Mouse (Mus musculus) heart, embryonic 13.5 days (tissue): ENCODE measurements around the gene Timm10. TPM values are rescaled to one million over a fixed set of nuclear protein-coding genes. Genes with fewer than 3 reads are reported as not detected.

Experiments used
- ATAC-seq: fragments of 200-750 bp; cut with Nextera tagmentation; 2 replicates; pipeline ENCODE4 v1.8.0; 2017; ENCODE audit warnings: moderate TSS enrichment; ENCODE audit not compliant: insufficient number of reproducible peaks, low FRiP score, low TSS enrichment; ENCODE audit errors: extremely low read depth
- H3K27ac ChIP-seq: fragments of 300-500 bp; sonication (generic); replicated peaks from 2 replicates; pipeline ENCODE4 v1.5.1; 2015; ENCODE audit warnings: moderate library complexity, mild to moderate bottlenecking, inconsistent platforms
- H3K27me3 ChIP-seq: fragments of 300-500 bp; sonication (generic); replicated peaks from 2 replicates; pipeline ENCODE4 v1.6.1; 2015; ENCODE audit warnings: mild to moderate bottlenecking, inconsistent platforms
- H3K36me3 ChIP-seq: fragments of 300-500 bp; sonication (generic); 2 replicates; pipeline ENCODE4 v1.6.1; 2015; ENCODE audit warnings: mild to moderate bottlenecking, inconsistent platforms
- H3K4me1 ChIP-seq: fragments of 300-500 bp; sonication (generic); 2 replicates; pipeline ENCODE4 v1.6.1; 2015; ENCODE audit warnings: inconsistent platforms
- H3K4me2 ChIP-seq: fragments of 300-500 bp; sonication (generic); 2 replicates; pipeline ENCODE4 v1.6.1; 2015; ENCODE audit warnings: inconsistent platforms, mild to moderate bottlenecking, moderate library complexity
- H3K4me3 ChIP-seq: fragments of 300-500 bp; sonication (generic); 2 replicates; pipeline ENCODE4 v1.5.1; 2015; ENCODE audit warnings: moderate library complexity, mild to moderate bottlenecking, inconsistent platforms
- H3K9ac ChIP-seq: fragments of 300-500 bp; sonication (generic); 2 replicates; pipeline ENCODE4 v1.6.1; 2015; ENCODE audit warnings: inconsistent platforms, mild to moderate bottlenecking, moderate library complexity
- H3K9me3 ChIP-seq: fragments of 300-500 bp; sonication (generic); 2 replicates; pipeline ENCODE4 v1.6.1; 2016; ENCODE audit warnings: inconsistent platforms
- WGBS: fragments of 180-500 bp; shearing (Covaris S2); methylation state at CpG from one replicate; pipeline ENCODE4 v1.1.7; 2015; ENCODE audit warnings: mixed read lengths; 5-methylcytosine and 5-hydroxymethylcytosine counted together
- polyA plus RNA-seq: library from polyadenylated mRNA; unstranded; fragments of >200 nt; fragmentation: Nextera tagmentation; extraction: Ambion mirVana; gene quantifications from 2 replicates; pipeline ENCODE4 v1.2.1, GENCODE M21; 2015

Gene Timm10
- polyA plus RNA-seq, 1 experiment from 2014 or later = 72.3 TPM

GRCm38 (mm10) chr2:84840016-84840747 lies 13.4 kb downstream of the Timm10 start:
- Histone ChIP-seq H3K27me3 (peaks cover 26% of the 10 kb centered on the region; the same call in 1 of the 2 replicates), H3K4me1 (peaks cover 58% of the 10 kb centered on the region), H3K36me3 (0 out of 2 replicates have a peak, but pooled peaks cover 4% of the 10 kb centered on the region), H3K27ac (peak overlapping the region; percentile 94), H3K4me2 (peak overlapping the region; percentile 79), H3K9me3 (no peaks in the 10 kb centered on the region), H3K9ac (peak overlapping the region; percentile 89), H3K4me3 (peak overlapping the region; percentile 74)
- under 1% methylated on average over 54 of the region's 54 CpGs for WGBS
- peak; percentile 70 for ATAC-seq

- H3K36me3 ChIP-seq = peaks cover 11% of the 10 kb centered on the region; the same call in 1 of the 2 replicates
- H3K4me3 ChIP-seq = peak overlapping the region; percentile 74
- H3K27me3 ChIP-seq = peaks cover 21% of the 10 kb centered on the region; the same call in 1 of the 2 replicates
- no peak for ATAC-seq
- peak overlapping the region; percentile 79 for H3K4me2 ChIP-seq
- WGBS = 5% methylated on average over 17 of the region's 17 CpGs
- peak overlapping the region; percentile 89 for H3K9ac ChIP-seq
- H3K27ac ChIP-seq = peak overlapping the region; percentile 94
- peaks cover 66% of the 10 kb centered on the region for H3K4me1 ChIP-seq
- no peaks in the 10 kb centered on the region for H3K9me3 ChIP-seq
Observed at GRCm38 (mm10) chr2:84840748-84841563, 14.2 kb downstream of the Timm10 start.

GRCm38 (mm10) chr2:84841905-84842304 lies 15.1 kb downstream of the Timm10 start:
- Histone ChIP-seq H3K36me3 (peaks cover 20% of the 10 kb centered on the region), H3K27ac (peak overlapping the region; percentile 25; the same call in 1 of the 2 replicates), H3K9ac (peak overlapping the region; percentile 89), H3K4me1 (peaks cover 67% of the 10 kb centered on the region), H3K9me3 (no peaks in the 10 kb centered on the region), H3K27me3 (peaks cover 15% of the 10 kb centered on the region; the same call in 1 of the 2 replicates), H3K4me2 (peak overlapping the region; percentile 79), H3K4me3 (peak overlapping the region; percentile 74)
- ATAC-seq = no peak

- no peak overlapping the region for H3K27ac ChIP-seq
- no peaks in the 10 kb centered on the region for H3K27me3 ChIP-seq
- no peak overlapping the region for H3K9ac ChIP-seq
- H3K4me3 ChIP-seq = no peak overlapping the region
- 69% methylated on average over 6 of the region's 6 CpGs for WGBS
- H3K9me3 ChIP-seq = no peaks in the 10 kb centered on the region
- H3K4me2 ChIP-seq = peak overlapping the region; percentile 32; the same call in 1 of the 2 replicates
- H3K4me1 ChIP-seq = peaks cover 64% of the 10 kb centered on the region
- H3K36me3 ChIP-seq = peaks cover 37% of the 10 kb centered on the region
- ATAC-seq = no peak
Observed at GRCm38 (mm10) chr2:84843654-84844053, 16.9 kb downstream of the Timm10 start.

GRCm38 (mm10) chr2:84845226-84845625 lies 18.4 kb downstream of the Timm10 start:
- Histone ChIP-seq H3K4me3 (no peak overlapping the region), H3K4me1 (peaks cover 73% of the 10 kb centered on the region), H3K4me2 (no peak overlapping the region), H3K36me3 (peaks cover 53% of the 10 kb centered on the region), H3K27me3 (no peaks in the 10 kb centered on the region), H3K27ac (peak overlapping the region; percentile 42; the same call in 1 of the 2 replicates), H3K9ac (0 out of 2 replicates have a peak overlapping the region, but pooled peaks have one; percentile 14), H3K9me3 (no peaks in the 10 kb centered on the region)
- ATAC-seq = no peak
- WGBS = 13% methylated on average over 1 of the region's 1 CpGs

GRCm38 (mm10) chr2:84850407-84851129 lies 23.8 kb downstream of the Timm10 start:
- Histone ChIP-seq H3K27ac (no peak overlapping the region), H3K4me3 (no peak overlapping the region), H3K27me3 (no peaks in the 10 kb centered on the region), H3K36me3 (peaks cover 91% of the 10 kb centered on the region), H3K9me3 (no peaks in the 10 kb centered on the region), H3K9ac (peak overlapping the region; percentile 17), H3K4me2 (peak overlapping the region; percentile 58), H3K4me1 (peaks cover 40% of the 10 kb centered on the region)
- WGBS = 57% methylated on average over 7 of the region's 7 CpGs
- no peak for ATAC-seq

GRCm38 (mm10) chr2:84851130-84852040 lies 24.6 kb downstream of the Timm10 start:
- Histone ChIP-seq H3K36me3 (peaks cover 89% of the 10 kb centered on the region), H3K4me2 (peak overlapping the region; percentile 58), H3K4me1 (peaks cover 36% of the 10 kb centered on the region), H3K27me3 (no peaks in the 10 kb centered on the region), H3K9ac (peak overlapping the region; percentile 17), H3K9me3 (no peaks in the 10 kb centered on the region), H3K27ac (no peak overlapping the region), H3K4me3 (no peak overlapping the region)
- ATAC-seq = no peak; the same call in 1 of the 2 replicates
- 30% methylated on average over 23 of the region's 23 CpGs for WGBS

- Histone ChIP-seq H3K9ac (no peak overlapping the region), H3K27ac (no peak overlapping the region), H3K4me2 (no peak overlapping the region), H3K9me3 (no peaks in the 10 kb centered on the region), H3K27me3 (no peaks in the 10 kb centered on the region), H3K36me3 (peaks cover 87% of the 10 kb centered on the region), H3K4me3 (no peak overlapping the region), H3K4me1 (peaks cover 9% of the 10 kb centered on the region)
- 76% methylated on average over 2 of the region's 2 CpGs for WGBS
- peak; percentile 40; the same call in 1 of the 2 replicates for ATAC-seq
Observed at GRCm38 (mm10) chr2:84855732-84856131, 28.9 kb downstream of the Timm10 start.

GRCm38 (mm10) chr2:84858551-84858950 lies 31.8 kb downstream of the Timm10 start:
- Histone ChIP-seq H3K27ac (no peak overlapping the region), H3K36me3 (peaks cover 96% of the 10 kb centered on the region), H3K4me3 (no peak overlapping the region), H3K9me3 (no peaks in the 10 kb centered on the region), H3K9ac (no peak overlapping the region), H3K4me1 (no peaks in the 10 kb centered on the region), H3K27me3 (no peaks in the 10 kb centered on the region), H3K4me2 (no peak overlapping the region)
- no peak for ATAC-seq
- 90% methylated on average over 1 of the region's 1 CpGs for WGBS
